Comparison of ENCODE assay signal across 8 mouse cellular contexts in the genomic region with DNA sequence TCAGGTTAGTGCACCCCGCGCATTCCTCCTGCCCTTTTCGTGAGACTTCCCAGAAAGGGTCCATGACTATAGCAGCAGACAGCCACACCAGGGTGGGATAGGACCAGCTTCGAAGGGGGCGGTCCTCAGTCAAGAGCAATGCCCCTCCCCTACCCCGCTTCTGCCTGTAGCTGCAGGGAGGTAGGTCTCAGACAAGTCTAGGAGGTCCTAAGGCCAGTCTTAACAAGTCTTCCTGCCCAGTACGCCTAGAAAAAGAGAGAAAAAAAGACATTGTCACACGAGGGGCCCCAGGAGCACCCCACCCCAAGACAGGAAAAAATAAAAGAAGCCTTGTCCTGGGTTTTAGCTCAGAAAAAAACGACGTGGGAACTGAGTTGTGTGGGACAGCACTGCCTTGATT. TPM values are rescaled to one million over a fixed set of nuclear protein-coding genes. Genes with fewer than 3 reads are reported as not detected.
DNase-seq lines count a peak whose midpoint lies in the region; ATAC-seq and TF ChIP-seq lines count a peak whose summit lies in the region.

No protein-coding gene starts in this region.

- TF ChIP-seq POLR2A in ES-Bruce4 (IDR thresholded peaks at IDR 0.05; ENCODE audit: insufficient read depth, low read length): peak; percentile 65
- no peak for TF ChIP-seq POLR2A in limb, embryonic 14.5 days (IDR thresholded peaks at IDR 0.05; ENCODE audit: borderline replicate concordance, extremely low read depth, insufficient read depth, insufficient read length)

- under 1% methylated on average over 10 of the region's 10 CpGs for WGBS in heart, embryonic 15.5 days
- WGBS in limb, embryonic 14.5 days: 2% methylated on average over 10 of the region's 10 CpGs
- WGBS in midbrain, postnatal 0 days: 3% methylated on average over 10 of the region's 10 CpGs

- TF ChIP-seq EP300 in ES-Bruce4 (IDR thresholded peaks at IDR 0.05; ENCODE audit: insufficient read depth, low read depth, low read length): peak; percentile 56; the same call in 1 of the 2 replicates

- no peaks in the 10 kb centered on the region for H3K36me3 ChIP-seq in ES-Bruce4 (ENCODE audit: control insufficient read depth, insufficient read depth, low read length, poor library complexity, severe bottlenecking)
- no peaks in the 10 kb centered on the region for H3K36me3 ChIP-seq in heart, embryonic 15.5 days
- H3K36me3 ChIP-seq in limb, embryonic 14.5 days (ENCODE audit: control insufficient read depth, insufficient read depth, low read length): no peaks in the 10 kb centered on the region
- no peaks in the 10 kb centered on the region for H3K36me3 ChIP-seq in midbrain, postnatal 0 days (ENCODE audit: insufficient read depth, low read length)

- intact Hi-C loops in left cerebral cortex, postnatal 4 days (cut with DNase I): no loop called here

- H3K4me3 ChIP-seq in ES-Bruce4 (ENCODE audit: low read depth, low read length): peak overlapping the region; percentile 7; the same call in 1 of the 2 replicates
- H3K4me3 ChIP-seq in heart, embryonic 15.5 days: peak overlapping the region; percentile 38
- H3K4me3 ChIP-seq in limb, embryonic 14.5 days (replicated peaks; ENCODE audit: low read length): peak overlapping the region; percentile 30
- H3K4me3 ChIP-seq in midbrain, postnatal 0 days (ENCODE audit: low read depth, low read length): 0 out of 2 replicates have a peak overlapping the region, but pooled peaks have one; percentile 4

- no peak for TF ChIP-seq CTCF in ES-Bruce4 (IDR thresholded peaks at IDR 0.05; ENCODE audit: low read depth, low read length)
- no peak for TF ChIP-seq CTCF in midbrain, postnatal 0 days (IDR thresholded peaks at IDR 0.05)

- H3K9ac ChIP-seq in ES-Bruce4 (ENCODE audit: low read depth, poor library complexity, severe bottlenecking): peak overlapping the region; percentile 56; the same call in 1 of the 2 replicates
- peak overlapping the region; percentile 26 for H3K9ac ChIP-seq in heart, embryonic 15.5 days
- peak overlapping the region; percentile 40 for H3K9ac ChIP-seq in limb, embryonic 14.5 days (ENCODE audit: low read depth, low read length, severe bottlenecking)
- 0 out of 2 replicates have a peak overlapping the region, but pooled peaks have one; percentile 24 for H3K9ac ChIP-seq in midbrain, postnatal 0 days (replicated peaks; ENCODE audit: low read length, poor library complexity, severe bottlenecking)

- peak; percentile 89 for ATAC-seq in heart, embryonic 15.5 days (replicated peaks; ENCODE audit: insufficient number of reproducible peaks, insufficient read depth, low FRiP score, low read depth)
- ATAC-seq in limb, embryonic 14.5 days (ENCODE audit: low FRiP score, low read depth): peak; percentile 86
- ATAC-seq in midbrain, postnatal 0 days (ENCODE audit: low FRiP score): no peak

- no peaks in the 10 kb centered on the region for H3K9me3 ChIP-seq in ES-Bruce4 (replicated peaks; ENCODE audit: control insufficient read depth, insufficient read depth, low read length, poor library complexity, severe bottlenecking)
- no peaks in the 10 kb centered on the region for H3K9me3 ChIP-seq in heart, embryonic 15.5 days (replicated peaks)
- H3K9me3 ChIP-seq in limb, embryonic 14.5 days (ENCODE audit: control insufficient read depth, low read length): no peaks in the 10 kb centered on the region
- no peaks in the 10 kb centered on the region for H3K9me3 ChIP-seq in midbrain, postnatal 0 days (ENCODE audit: low read length)

- peak; percentile 89 for DNase-seq in ZHBTc4 (ENCODE audit: low read depth, low spot score)
- DNase-seq in limb, embryonic 14.5 days (ENCODE audit: low spot score): peak; percentile 85
- peak; percentile 60 for DNase-seq in midbrain, postnatal 0 days (ENCODE audit: low spot score)
- DNase-seq in cerebellum, adult 11 months: no peak
- no peak for DNase-seq in left cerebral cortex, postnatal 4 days
- DNase-seq in layer of hippocampus, adult 8-10 months (ENCODE audit: low spot score in 2 of 2): no peak

- peak overlapping the region; percentile 73; the same call in 1 of the 2 replicates for H3K27ac ChIP-seq in ES-Bruce4 (ENCODE audit: insufficient read depth, low read length)
- peak overlapping the region; percentile 98 for H3K27ac ChIP-seq in heart, embryonic 15.5 days
- peak overlapping the region; percentile 62 for H3K27ac ChIP-seq in limb, embryonic 14.5 days (replicated peaks; ENCODE audit: low read depth, low read length)
- peak overlapping the region; percentile 14; the same call in 1 of the 2 replicates for H3K27ac ChIP-seq in midbrain, postnatal 0 days (ENCODE audit: low read depth, low read length)

- peak overlapping the region; percentile 71 for H3K4me2 ChIP-seq in heart, embryonic 15.5 days
- peak overlapping the region; percentile 50 for H3K4me2 ChIP-seq in limb, embryonic 14.5 days (replicated peaks; ENCODE audit: low read depth, low read length, severe bottlenecking)
- H3K4me2 ChIP-seq in midbrain, postnatal 0 days (ENCODE audit: low read depth, low read length, poor library complexity, severe bottlenecking): peak overlapping the region; percentile 44

- H3K27me3 ChIP-seq in ES-Bruce4 (ENCODE audit: control insufficient read depth, insufficient read depth, low read length, poor library complexity, severe bottlenecking): no peaks in the 10 kb centered on the region
- H3K27me3 ChIP-seq in heart, embryonic 15.5 days: no peaks in the 10 kb centered on the region
- H3K27me3 ChIP-seq in limb, embryonic 14.5 days (ENCODE audit: control insufficient read depth, insufficient read depth, low read length): no peaks in the 10 kb centered on the region
- H3K27me3 ChIP-seq in midbrain, postnatal 0 days (ENCODE audit: insufficient read depth, low read length): no peaks in the 10 kb centered on the region

- H3K4me1 ChIP-seq in ES-Bruce4 (ENCODE audit: control insufficient read depth, insufficient read depth, low read length): peaks cover 12% of the 10 kb centered on the region
- peaks cover 57% of the 10 kb centered on the region for H3K4me1 ChIP-seq in heart, embryonic 15.5 days (replicated peaks)
- peaks cover 38% of the 10 kb centered on the region for H3K4me1 ChIP-seq in limb, embryonic 14.5 days (ENCODE audit: control insufficient read depth, insufficient read depth, low read length)
- H3K4me1 ChIP-seq in midbrain, postnatal 0 days (ENCODE audit: insufficient read depth, low read length): peaks cover 16% of the 10 kb centered on the region; the same call in 1 of the 2 replicates

RNA-seq across cellular contexts. Expression of gene Ddit4, which starts 35.0 kb away (rescaled TPM):
- 172 and 176 TPM in 2 replicates for polyA plus RNA-seq in ES-Bruce4 (2011; ENCODE audit: insufficient read depth, insufficient read length, low read depth, missing spikeins)
- polyA plus RNA-seq in heart, embryonic 15.5 days (2015; fragmentation: Nextera tagmentation; extraction: Ambion mirVana): 22.7 and 33.4 TPM in 2 replicates
- 117 and 138 TPM in 2 replicates for polyA plus RNA-seq in limb, embryonic 14.5 days (2012; rRNA removed)
- polyA plus RNA-seq in limb, embryonic 14.5 days (2014; fragmentation: Nextera tagmentation; extraction: Ambion mirVana): 8.5 and 8.6 TPM in 2 replicates
- total RNA-seq in midbrain, postnatal 0 days (2014; rRNA removed): 56.6 and 57.5 TPM in 2 replicates
- 43.4 and 43.6 TPM in 2 replicates for polyA plus RNA-seq in midbrain, postnatal 0 days (2015; fragmentation: Nextera tagmentation; extraction: Ambion mirVana)
- 10 to 100 TPM; 50.6 to 52.2 TPM for total RNA-seq in left cerebral cortex, postnatal 4 days (2021)
- total RNA-seq in layer of hippocampus, adult 8-10 months (2022): 10 to 100 TPM; 51.3 to 71.6 (median 61.4) TPM

RNA-seq across cellular contexts. Expression of gene Dnajb12, which starts 37.3 kb away (rescaled TPM):
- polyA plus RNA-seq in ES-Bruce4 (2011; ENCODE audit: insufficient read depth, insufficient read length, low read depth, missing spikeins): 29.3 and 29.6 TPM in 2 replicates
- polyA plus RNA-seq in heart, embryonic 15.5 days (2015; fragmentation: Nextera tagmentation; extraction: Ambion mirVana): 17.8 and 23.3 TPM in 2 replicates
- polyA plus RNA-seq in limb, embryonic 14.5 days (2012; rRNA removed): 34.1 and 37.1 TPM in 2 replicates
- polyA plus RNA-seq in limb, embryonic 14.5 days (2014; fragmentation: Nextera tagmentation; extraction: Ambion mirVana): 26.0 and 26.3 TPM in 2 replicates
- total RNA-seq in midbrain, postnatal 0 days (2014; rRNA removed): 47.9 and 51.6 TPM in 2 replicates
- 25.7 and 26.3 TPM in 2 replicates for polyA plus RNA-seq in midbrain, postnatal 0 days (2015; fragmentation: Nextera tagmentation; extraction: Ambion mirVana)
- total RNA-seq in left cerebral cortex, postnatal 4 days (2021): 10 to 100 TPM; 32.1 to 37.7 TPM
- total RNA-seq in layer of hippocampus, adult 8-10 months (2022): 10 to 100 TPM; 51.1 to 55.4 (median 52.6) TPM

Comparison
In these comparisons a context has a peak if more than half of its experiments do, and no peak if none do; other contexts are left out.
1. H3K27ac ChIP-seq: peak in every context shown above with its lines; median percentile 98 in heart, embryonic 15.5 days; 73 in ES-Bruce4; 62 in limb, embryonic 14.5 days; 14 in midbrain, postnatal 0 days.
2. DNase-seq: peak in ZHBTc4 (single experiment), limb, embryonic 14.5 days (single experiment) and midbrain, postnatal 0 days (single experiment); none in cerebellum, adult 11 months (single experiment), left cerebral cortex, postnatal 4 days (single experiment) and layer of hippocampus, adult 8-10 months (0 of 2).
3. Peak in every context shown above with its lines, with median percentiles within 50 percentile points of each other: H3K4me3 ChIP-seq, H3K9ac ChIP-seq and H3K4me2 ChIP-seq.